Mouse (Mus musculus) heart, postnatal 0 days (tissue): ENCODE data around the gene Anxa6.

Source experiments
- CTCF ChIP-seq: IDR thresholded peaks from 2 replicates; pipeline ENCODE4 v1.5.1; 2016; ENCODE audit warnings: antibody characterized with exemption, control low read depth, low read depth
- EP300 ChIP-seq: IDR thresholded peaks from 2 replicates; pipeline ENCODE4 v1.6.1; 2016; ENCODE audit warnings: antibody characterized with exemption, low read depth

DNA sequence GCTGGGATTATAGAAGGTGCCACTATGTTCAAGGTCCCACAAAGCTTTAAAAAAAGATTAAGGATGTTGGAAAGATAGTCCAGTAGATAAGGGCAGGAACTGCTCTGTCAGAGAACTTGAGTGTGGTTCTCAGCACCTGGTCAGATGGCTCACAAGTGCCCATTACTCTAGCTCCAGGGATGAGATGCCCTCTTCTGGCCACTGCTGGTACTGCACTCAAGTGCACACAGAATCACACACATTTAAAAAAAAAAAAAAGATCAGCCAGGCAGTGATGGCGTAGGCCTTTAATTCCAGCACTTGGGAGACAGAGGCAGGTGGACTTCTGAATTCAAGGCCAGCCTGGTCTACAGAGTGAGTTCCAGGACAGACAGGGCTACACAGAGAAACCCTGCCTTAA lies 45.3 kb downstream of the Anxa6 start:
- TF ChIP-seq CTCF = peak; percentile 62
- TF ChIP-seq EP300 = no peak
